Mouse (Mus musculus) macrophage (primary cell): Measurements from ENCODE around the gene Zfp978. TPM values are rescaled to one million over a fixed set of nuclear protein-coding genes. Genes with fewer than 3 reads are reported as not detected.
"Not testable (repeated sequence)": the region's sequence is repeated elsewhere in the genome, so short reads cannot be mapped to it uniquely, and the experiment has no call there.

ENCODE experiments used
- H3K27ac ChIP-seq: fragments of 350-480 bp; formaldehyde crosslinking; 2 replicates; pipeline ENCODE4 v1.9.0; 2021
- H3K36me3 ChIP-seq: fragments of 350-480 bp; formaldehyde crosslinking; 2 replicates; pipeline ENCODE4 v1.9.0; 2021; ENCODE audit errors: inconsistent target
- H3K4me3 ChIP-seq: fragments of 350-480 bp; formaldehyde crosslinking; 2 replicates; pipeline ENCODE4 v1.9.0; 2021; ENCODE audit errors: inconsistent target
- H3K79me2 ChIP-seq: fragments of 350-480 bp; formaldehyde crosslinking; 2 replicates; pipeline ENCODE4 v1.9.0; 2021; ENCODE audit errors: inconsistent target
- WGBS: methylation state at CpG from one replicate; pipeline ENCODE4 v1.1.7; 2026; ENCODE audit warnings: inconsistent platforms; ENCODE audit not compliant: missing documents; 5-methylcytosine and 5-hydroxymethylcytosine counted together
- polyA plus RNA-seq: library from polyadenylated mRNA; stranded (reverse); fragments of 250-400 nt; gene quantifications from 3 replicates; pipeline ENCODE4 v1.2.4, GENCODE M21; 2018; ENCODE audit warnings: inconsistent platforms

Gene Zfp978
- polyA plus RNA-seq, 1 experiment from 2014 or later: not detected

DNA sequence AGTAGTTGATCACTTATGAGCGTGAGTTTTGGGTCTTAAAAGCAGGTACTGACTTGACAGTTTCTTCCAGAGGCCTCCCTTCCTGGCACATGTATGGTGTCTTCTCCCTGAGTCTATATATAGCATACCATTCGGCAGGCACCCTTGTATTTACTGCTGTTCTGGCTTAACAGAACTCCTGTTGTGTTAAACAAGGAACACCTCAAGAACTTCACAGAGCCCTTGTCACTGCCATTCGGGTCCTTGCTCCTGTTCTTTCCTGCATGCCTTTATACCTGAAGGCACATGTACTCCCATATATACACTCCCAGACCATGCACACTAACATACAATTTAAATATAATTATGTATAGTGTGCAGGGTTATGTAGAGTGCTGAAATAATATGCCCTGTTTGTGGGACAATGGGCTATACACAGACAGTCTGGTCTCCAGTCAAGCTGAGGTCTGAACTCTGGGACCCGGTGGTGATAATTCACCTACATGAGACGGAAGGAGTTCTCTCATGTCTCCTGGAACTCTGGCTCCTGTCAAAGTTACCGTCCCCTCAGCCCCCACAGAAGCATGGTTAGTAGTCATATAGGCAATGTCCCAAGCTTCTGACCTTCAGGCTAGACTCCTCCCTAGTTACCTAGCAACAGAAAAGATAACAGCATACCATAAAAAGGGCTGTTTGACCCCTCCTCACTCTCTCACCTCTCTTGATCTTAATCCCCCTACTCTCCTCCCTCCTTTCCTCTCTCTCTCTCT lies 37.0 kb downstream of the Zfp978 start:
- not testable (repeated sequence) for H3K27ac ChIP-seq, H3K79me2 ChIP-seq, H3K36me3 ChIP-seq, H3K4me3 ChIP-seq
- 82% methylated on average over 6 of the region's 6 CpGs for WGBS

GRCm38 (mm10) chr4:147398741-147399140 lies 37.6 kb downstream of the Zfp978 start:
- 85% methylated on average over 1 of the region's 1 CpGs for WGBS
- H3K27ac ChIP-seq, H3K4me3 ChIP-seq, H3K36me3 ChIP-seq, H3K79me2 ChIP-seq: not testable (repeated sequence)

- WGBS: 84% methylated on average over 3 of the region's 3 CpGs
- not testable (repeated sequence) for H3K36me3 ChIP-seq, H3K4me3 ChIP-seq, H3K27ac ChIP-seq, H3K79me2 ChIP-seq
Measured at GRCm38 (mm10) chr4:147399505-147399904, 38.4 kb downstream of the Zfp978 start.

DNA sequence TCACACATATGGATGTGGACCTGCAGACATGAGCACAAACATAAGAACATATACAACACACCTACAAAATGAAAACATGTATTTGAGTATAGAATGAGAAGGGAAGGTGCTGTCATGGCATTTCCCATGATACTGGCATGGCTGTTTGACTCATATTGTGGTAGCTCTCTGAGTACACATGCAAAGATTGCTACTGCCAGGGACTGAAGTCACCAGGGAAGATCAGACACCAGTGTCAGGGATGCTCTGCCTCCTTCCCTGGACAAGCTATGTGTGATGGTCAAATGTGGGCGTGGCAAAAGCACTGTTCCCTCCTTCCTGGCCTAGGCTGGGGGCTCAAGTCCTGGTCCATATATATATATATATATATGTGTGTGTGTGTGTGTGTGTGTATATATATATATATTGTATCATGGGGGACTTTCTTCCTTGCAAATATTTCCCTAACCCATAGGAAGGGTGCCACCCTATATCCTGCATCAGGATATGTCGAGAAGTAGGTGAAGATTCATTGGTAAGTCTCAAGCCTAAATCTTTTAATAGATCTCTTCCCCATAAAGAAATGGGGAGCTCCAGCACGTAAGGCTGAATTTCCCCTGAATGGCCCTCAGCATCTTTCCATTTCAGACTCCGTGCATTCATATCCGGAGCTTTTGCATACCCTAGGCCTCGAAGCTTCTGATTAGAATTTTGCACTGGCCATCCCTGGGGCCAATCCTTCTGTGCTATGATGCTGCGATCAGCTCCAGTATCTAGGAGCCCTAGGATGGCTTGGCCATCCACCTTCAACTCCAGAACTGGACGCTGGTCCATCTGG lies 39.1 kb downstream of the Zfp978 start:
- H3K27ac ChIP-seq, H3K4me3 ChIP-seq, H3K36me3 ChIP-seq, H3K79me2 ChIP-seq: not testable (repeated sequence)
- whole genome bisulfite sequencing: 82% methylated on average over 8 of the region's 8 CpGs

GRCm38 (mm10) chr4:147400848-147401715 lies 40.0 kb downstream of the Zfp978 start:
- 85% methylated on average over 11 of the region's 17 CpGs for WGBS
- not testable (repeated sequence) for H3K4me3 ChIP-seq, H3K79me2 ChIP-seq, H3K36me3 ChIP-seq, H3K27ac ChIP-seq

DNA sequence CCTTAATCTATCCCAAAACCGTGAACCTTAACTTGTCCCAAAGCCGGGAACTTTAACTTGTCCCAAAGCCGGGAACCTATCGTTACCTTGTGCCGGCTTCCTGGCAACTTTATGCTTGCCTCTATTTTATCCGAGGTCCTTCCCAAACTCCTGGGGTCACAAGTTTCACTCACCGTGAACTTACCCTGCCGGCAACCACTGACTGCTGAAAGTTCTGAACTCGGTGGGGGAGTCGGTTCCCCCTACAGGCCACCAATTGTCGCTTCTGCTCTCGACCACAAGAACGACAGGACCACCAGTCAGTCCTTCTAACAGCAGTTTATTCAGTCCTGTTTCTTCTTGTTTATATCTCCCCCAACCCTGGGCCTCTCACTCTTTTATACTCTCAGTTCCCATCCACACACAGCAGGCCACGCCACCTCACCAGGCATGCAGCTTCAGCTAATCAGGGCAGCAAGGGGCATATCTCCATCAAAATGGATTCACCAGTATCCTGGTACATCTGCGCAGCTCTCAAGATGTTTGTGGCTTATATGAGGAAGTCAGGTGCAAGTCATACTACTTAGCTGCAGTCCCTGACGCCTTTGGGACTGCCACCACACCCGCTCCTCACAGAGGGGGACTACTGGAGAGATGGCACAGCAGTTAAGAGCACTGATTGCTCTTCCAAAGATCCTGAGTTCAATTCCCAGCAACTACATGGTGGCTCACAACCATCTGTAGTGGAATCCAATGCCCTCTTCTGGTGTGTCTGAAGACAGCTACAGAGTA lies 40.8 kb downstream of the Zfp978 start:
- H3K36me3 ChIP-seq, H3K27ac ChIP-seq, H3K4me3 ChIP-seq, H3K79me2 ChIP-seq: not testable (repeated sequence)
- 82% methylated on average over 17 of the region's 17 CpGs for WGBS

GRCm38 (mm10) chr4:147402507-147402890 lies 41.4 kb downstream of the Zfp978 start:
- not testable (repeated sequence) for H3K79me2 ChIP-seq, H3K4me3 ChIP-seq, H3K36me3 ChIP-seq, H3K27ac ChIP-seq
- WGBS: 48% methylated on average over 1 of the region's 1 CpGs

- WGBS: 90% methylated on average over 6 of the region's 6 CpGs
- H3K27ac ChIP-seq, H3K79me2 ChIP-seq, H3K4me3 ChIP-seq, H3K36me3 ChIP-seq: not testable (repeated sequence)
Measured at GRCm38 (mm10) chr4:147403509-147403908, 42.4 kb downstream of the Zfp978 start.

DNA sequence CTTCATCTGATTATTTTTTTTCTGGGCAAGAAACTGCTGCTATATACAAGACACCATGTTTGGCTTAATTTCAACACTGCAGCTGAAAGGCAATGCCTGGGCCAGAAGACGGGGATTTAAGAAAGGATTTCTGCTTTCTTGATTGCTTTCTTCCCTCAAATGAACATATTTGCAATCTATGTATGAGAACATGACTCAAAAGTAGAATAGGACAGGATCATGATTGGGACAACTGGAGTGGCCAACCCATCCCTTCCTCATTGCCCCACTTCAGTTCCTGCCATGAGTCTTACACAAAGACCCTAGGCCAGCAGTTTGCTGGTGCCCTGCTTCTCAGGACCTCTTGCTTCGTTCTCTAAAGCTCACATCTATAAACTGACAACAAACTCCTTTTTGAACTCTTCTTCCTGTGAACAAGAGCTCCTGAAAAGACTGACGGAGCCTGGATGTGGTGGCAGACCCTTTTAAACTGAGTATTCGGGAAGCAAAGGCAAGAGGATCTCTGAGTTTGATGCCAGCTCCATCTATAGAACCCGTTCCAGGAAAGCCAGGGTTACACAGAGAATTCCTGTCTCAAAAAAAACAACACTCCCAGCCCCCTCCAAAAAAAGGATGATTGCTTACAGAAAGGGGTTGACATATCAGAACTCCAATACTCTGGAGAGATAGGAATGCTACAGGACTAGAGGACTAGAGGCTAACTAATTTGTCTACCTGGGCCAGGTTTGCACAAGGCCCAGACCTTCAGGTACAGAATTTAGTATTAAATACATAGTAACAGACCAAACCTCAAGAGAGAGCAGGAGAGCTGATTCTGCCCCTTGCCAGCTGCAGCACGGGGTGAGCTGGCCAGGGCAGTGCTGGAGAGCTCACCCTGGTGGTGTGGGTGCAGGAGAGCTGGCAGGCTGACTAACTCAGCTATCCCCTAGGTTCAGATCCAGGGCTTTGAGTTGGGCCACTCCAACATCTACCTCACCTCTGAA lies 43.1 kb downstream of the Zfp978 start:
- H3K79me2 ChIP-seq, H3K4me3 ChIP-seq, H3K36me3 ChIP-seq, H3K27ac ChIP-seq: not testable (repeated sequence)
- WGBS: 76% methylated on average over 5 of the region's 6 CpGs

- Histone ChIP-seq H3K4me3 (no peak overlapping the region), H3K36me3 (no peaks in the 10 kb centered on the region), H3K27ac (no peak overlapping the region), H3K79me2 (no peaks in the 10 kb centered on the region)
- whole genome bisulfite sequencing: 1% methylated on average over 35 of the region's 75 CpGs
Measured at GRCm38 (mm10) chr4:147406735-147407462, 45.8 kb downstream of the Zfp978 start.

GRCm38 (mm10) chr4:147407463-147407822 lies 46.3 kb downstream of the Zfp978 start:
- WGBS: 11% methylated on average over 13 of the region's 13 CpGs
- Histone ChIP-seq H3K79me2 (no peaks in the 10 kb centered on the region), H3K27ac (no peak overlapping the region), H3K4me3 (no peak overlapping the region), H3K36me3 (no peaks in the 10 kb centered on the region)

DNA sequence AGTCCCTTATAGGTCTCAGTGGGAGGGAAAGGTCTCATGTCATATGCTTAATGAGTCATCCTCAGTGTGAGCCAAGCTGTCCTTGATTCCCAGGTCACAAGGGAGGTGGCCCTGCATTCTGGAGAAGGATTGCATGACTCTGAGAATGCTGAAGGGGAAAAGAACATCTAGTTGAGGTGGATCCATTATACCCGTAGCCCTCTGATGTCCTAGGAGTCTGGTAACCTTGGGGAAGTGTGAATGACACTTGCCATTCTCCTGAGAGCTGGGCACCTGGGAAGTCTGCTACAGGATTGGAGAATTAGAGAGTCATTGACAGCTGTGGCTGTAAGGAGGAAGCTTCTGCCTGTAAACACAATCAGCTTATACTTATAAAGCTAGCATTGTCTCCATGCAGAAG lies 55.3 kb downstream of the Zfp978 start:
- 59% methylated on average over 1 of the region's 1 CpGs for WGBS
- H3K79me2 ChIP-seq: not testable (repeated sequence)

More for the DNA sequence above, 55.3 kb downstream of the Zfp978 start:
- not testable (repeated sequence) for H3K4me3 ChIP-seq, H3K27ac ChIP-seq, H3K36me3 ChIP-seq
